Mouse (Mus musculus): Measurements from ENCODE around the gene Ptpn20.

GRCm38 (mm10) chr14:33673350-33674087 is 84.5 kb downstream of the Ptpn20 start:
- peak; percentile 32; the same call in 1 of the 2 replicates for TF ChIP-seq CTCF (IDR thresholded peaks at IDR 0.05; ENCODE audit: extremely low read depth, insufficient read length, insufficient replicate concordance, low read depth, low read length)
- no peak for TF ChIP-seq POLR2A (IDR thresholded peaks at IDR 0.05; ENCODE audit: low read depth, low read length)

Measured in small intestine, adult 2 months (tissue).